Mouse (Mus musculus) E14TG2a.4 (cell line): ENCODE results near the gene Amotl2.

ENCODE experiments used
- CTCF ChIP-seq: conservative IDR thresholded peaks from 2 replicates; pipeline ENCODE4 v1.5.1; 2014; ENCODE audit warnings: low read length
- POU5F1 ChIP-seq: IDR thresholded peaks from 2 replicates; pipeline ENCODE4 v1.6.1; 2014; ENCODE audit warnings: low read length, borderline replicate concordance

DNA sequence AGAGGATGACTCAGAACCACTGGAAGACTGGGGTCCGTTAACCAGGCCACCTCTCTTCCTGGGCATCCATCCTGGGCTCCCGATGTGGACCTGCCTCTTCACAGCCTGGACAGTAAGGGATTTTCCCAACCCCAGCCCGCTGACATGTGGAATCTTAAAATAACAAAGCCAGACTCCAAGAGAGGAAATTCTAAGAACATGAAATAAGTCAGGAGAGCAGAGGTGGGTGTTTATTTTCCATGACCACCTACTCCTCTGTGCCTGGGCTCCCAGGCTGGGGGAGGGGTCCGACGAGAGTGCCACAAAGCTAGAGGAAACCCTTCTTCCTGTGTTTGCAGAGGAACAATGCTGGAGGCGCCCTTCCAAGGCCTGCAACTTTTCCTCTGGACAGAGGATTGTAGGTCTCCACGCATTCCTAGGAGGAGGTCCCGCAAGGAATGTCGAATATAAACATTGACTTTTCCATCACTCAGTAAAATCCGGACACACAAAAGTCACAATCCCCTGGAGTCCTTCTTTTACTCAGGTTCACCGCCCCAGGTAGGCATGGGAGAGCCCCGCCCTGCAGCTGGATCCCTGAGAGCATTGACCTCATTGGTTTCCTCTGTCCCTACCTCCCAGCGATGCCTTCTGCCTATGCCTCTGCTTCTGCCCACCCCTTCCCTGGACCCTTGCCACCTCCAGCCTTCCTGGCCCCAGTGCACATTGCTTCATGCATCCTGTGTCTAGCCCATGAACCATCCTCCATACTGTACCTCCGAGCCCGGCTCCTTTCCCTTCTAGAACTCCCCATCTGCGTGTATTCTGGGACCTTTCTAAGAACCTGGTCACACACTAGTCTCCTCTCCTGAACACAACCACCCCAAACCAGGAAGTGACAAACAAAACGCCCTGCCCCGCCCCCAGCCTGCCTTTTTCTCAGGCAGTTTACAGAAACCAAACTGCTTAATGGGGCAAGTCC is 61.4 kb downstream of the Amotl2 start:
- TF ChIP-seq CTCF, result no peak
- no peak for TF ChIP-seq POU5F1
